Mouse (Mus musculus) heart, adult 2 months (tissue): ENCODE data around the gene Ift81. TPM values are rescaled to one million over a fixed set of nuclear protein-coding genes. Genes with fewer than 3 reads are reported as not detected.

Experiments used
- DNase-seq, 2 experiments: peaks; one replicate each; pipeline ENCODE4 v3.0.0; 2021
- H3K27ac ChIP-seq: fragments of 200-600 bp; 2 replicates; pipeline ENCODE4 v1.8.1; 2022
- H3K27me3 ChIP-seq: fragments of 200-500 bp; 2 replicates; pipeline ENCODE4 v1.6.1; 2012; ENCODE audit warnings: mild to moderate bottlenecking, low read length, inconsistent platforms, mixed read lengths; ENCODE audit not compliant: control insufficient read depth, insufficient read depth
- H3K36me3 ChIP-seq: fragments of 200-500 bp; 2 replicates; pipeline ENCODE4 v1.6.1; 2012; ENCODE audit warnings: low read length, inconsistent platforms; ENCODE audit not compliant: control insufficient read depth, insufficient read depth
- H3K4me1 ChIP-seq: fragments of 200-500 bp; 2 replicates; pipeline ENCODE4 v1.6.1; 2011; ENCODE audit warnings: low read length; ENCODE audit not compliant: control insufficient read depth, insufficient read depth
- H3K4me3 ChIP-seq: fragments of 200-600 bp; 2 replicates; pipeline ENCODE4 v1.8.1; 2022
- H3K79me2 ChIP-seq: fragments of 200-500 bp; replicated peaks from 2 replicates; pipeline ENCODE4 v1.6.1; 2012; ENCODE audit warnings: mild to moderate bottlenecking, inconsistent platforms, low read length, moderate library complexity, mixed read lengths; ENCODE audit not compliant: control insufficient read depth, insufficient read depth
- H3K9ac ChIP-seq: fragments of 200-500 bp; 2 replicates; pipeline ENCODE4 v1.6.1; 2012; ENCODE audit warnings: low read depth, mild to moderate bottlenecking, control low read depth, inconsistent platforms, low read length, mixed read lengths
- CTCF ChIP-seq: fragments of 200-600 bp; IDR thresholded peaks from 2 replicates; pipeline ENCODE4 v1.8.1; 2022; ENCODE audit warnings: antibody characterized with exemption, mild to moderate bottlenecking, moderate library complexity
- EP300 ChIP-seq: fragments of 200-500 bp; IDR thresholded peaks from 2 replicates; pipeline ENCODE4 v1.6.1; 2011; ENCODE audit warnings: low read depth, low read length, control low read depth; ENCODE audit not compliant: insufficient read depth
- POLR2A ChIP-seq: fragments of 200-500 bp; IDR thresholded peaks from 2 replicates; pipeline ENCODE4 v1.6.1; 2011; ENCODE audit warnings: mild to moderate bottlenecking, low read depth, low read length, control low read depth; ENCODE audit not compliant: insufficient read depth
- WGBS: fragments of 180-500 bp; shearing (Covaris S2); methylation state at CpG from one replicate; pipeline ENCODE4 v1.1.7; 2018; 5-methylcytosine and 5-hydroxymethylcytosine counted together
- intact Hi-C: fragments of 180-260 bp; cut with DNase I; formaldehyde crosslinking; loops from one replicate; pipeline ENCODE4 v1.15.1; 2025
- polyA plus RNA-seq: library from polyadenylated mRNA; depleted of rRNA; stranded (reverse); fragments of >200 nt; gene quantifications from 2 replicates; pipeline ENCODE4 v1.2.3, GENCODE M21; 2012
- total RNA-seq, 2 experiments: library from RNA; stranded (reverse); gene quantifications; 2 replicates each; pipeline ENCODE4 v1.2.3; 2021

Gene Ift81
- total and polyA plus RNA-seq, 3 experiments, result 11.4 to 97.0 (median 78.1) TPM

DNA sequence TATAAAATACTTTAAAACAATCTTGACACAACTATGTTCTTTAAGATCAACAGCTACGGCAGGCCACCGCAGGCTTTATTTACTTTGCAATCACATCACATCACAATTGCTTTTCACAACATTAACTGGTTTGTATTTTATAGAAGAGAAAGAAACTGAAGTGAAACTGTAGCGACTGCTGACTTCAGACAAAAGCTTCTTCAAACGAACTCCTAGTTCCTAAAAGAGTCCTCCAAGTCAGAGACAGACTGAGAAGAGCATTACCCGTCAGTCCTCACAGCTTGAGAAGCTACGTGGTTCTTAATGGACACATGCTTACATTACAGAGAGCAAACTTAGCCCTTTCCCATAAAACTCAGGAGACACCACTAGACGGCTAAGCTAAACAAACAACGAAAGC, 63.9 kb downstream of the Ift81 start:
- Histone ChIP-seq H3K36me3 (peaks cover 11% of the 10 kb centered on the region), H3K4me1 (peaks cover 10% of the 10 kb centered on the region), H3K27ac (peak overlapping the region; percentile 51), H3K9ac (no peak overlapping the region), H3K27me3 (no peaks in the 10 kb centered on the region), H3K79me2 (no peaks in the 10 kb centered on the region), H3K4me3 (no peak overlapping the region)
- intact Hi-C loops, result no loop called here
- TF ChIP-seq POLR2A (no peak), CTCF (no peak), EP300 (no peak)
- 86% methylated on average over 8 of the region's 8 CpGs for WGBS
- no peak for DNase-seq

- peak overlapping the region; percentile 39; the same call in 1 of the 2 replicates for H3K9ac ChIP-seq
- no peaks in the 10 kb centered on the region for H3K79me2 ChIP-seq
- WGBS, result 29% methylated on average over 6 of the region's 6 CpGs
- H3K4me3 ChIP-seq, result no peak overlapping the region
- H3K36me3 ChIP-seq, result peaks cover 11% of the 10 kb centered on the region
- H3K27me3 ChIP-seq, result no peaks in the 10 kb centered on the region
- TF ChIP-seq EP300, result no peak
- no peak for TF ChIP-seq CTCF
- TF ChIP-seq POLR2A, result no peak; the same call in 1 of the 2 replicates
- DNase-seq, result peak; percentile 40 to 54
- peaks cover 10% of the 10 kb centered on the region for H3K4me1 ChIP-seq
- intact Hi-C loops, result loop anchor here (5.0 kb wide), 1 partner anchor 64 kb away; the partner anchor contains the start of gene Ift81
- H3K27ac ChIP-seq, result peak overlapping the region; percentile 70
Observed at GRCm38 (mm10) chr5:122548671-122549070, 65.6 kb downstream of the Ift81 start.

- 68% methylated on average over 6 of the region's 6 CpGs for WGBS
- peak overlapping the region; percentile 79 for H3K27ac ChIP-seq
Observed at GRCm38 (mm10) chr5:122547810-122548209, 66.5 kb downstream of the Ift81 start.

DNA sequence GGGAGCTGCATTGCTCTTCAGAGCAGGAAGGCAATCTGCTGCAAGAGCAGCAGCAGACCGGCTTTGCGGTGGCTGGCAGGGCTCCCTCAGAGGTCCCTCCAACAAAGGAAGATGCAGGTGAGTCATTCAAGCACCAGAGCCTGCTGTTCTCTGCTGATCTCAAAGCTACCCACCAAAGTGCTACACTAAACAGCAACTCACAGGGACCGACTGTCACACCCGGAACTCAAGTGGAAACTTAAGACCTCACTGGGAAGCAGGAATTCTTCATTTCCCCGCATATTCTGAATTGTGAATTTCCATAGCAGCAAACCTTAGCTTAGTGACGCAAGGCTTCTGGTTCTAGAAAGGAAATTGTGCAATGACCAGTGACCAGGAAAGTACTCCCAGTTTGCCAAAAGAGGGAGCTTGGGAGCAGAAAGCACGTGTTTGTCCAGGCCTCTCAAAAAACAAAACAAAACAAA, 67.0 kb downstream of the Ift81 start:
- DNase-seq, result peak; percentile 60 to 71
- Histone ChIP-seq H3K4me3 (no peak overlapping the region), H3K4me1 (peaks cover 13% of the 10 kb centered on the region), H3K27me3 (no peaks in the 10 kb centered on the region), H3K36me3 (peaks cover 11% of the 10 kb centered on the region), H3K27ac (peak overlapping the region; percentile 79), H3K79me2 (no peaks in the 10 kb centered on the region), H3K9ac (no peak overlapping the region)
- 11% methylated on average over 7 of the region's 7 CpGs for WGBS
- intact Hi-C loops, result loop anchor here (2.0 to 5.0 kb wide), 3 partner anchors 44 to 80 kb away; partner anchors contain the start of genes Atp2a2 and Ift81
- TF ChIP-seq EP300 (peak; percentile 53; the same call in 1 of the 2 replicates), POLR2A (0 out of 2 replicates have a peak, but pooled peaks have one; percentile 14), CTCF (peak; percentile 83)

More at GRCm38 (mm10) chr5:122547810-122548209, 66.5 kb downstream of the Ift81 start:
- H3K27me3 ChIP-seq, result no peaks in the 10 kb centered on the region
- H3K4me1 ChIP-seq, result peaks cover 13% of the 10 kb centered on the region
- peaks cover 11% of the 10 kb centered on the region for H3K36me3 ChIP-seq
- no peaks in the 10 kb centered on the region for H3K79me2 ChIP-seq
- no peak for TF ChIP-seq POLR2A
- TF ChIP-seq EP300, result no peak
- no peak for TF ChIP-seq CTCF
- H3K4me3 ChIP-seq, result no peak overlapping the region
- DNase-seq, result peak in 1 of 2 experiments; percentile 40
- intact Hi-C loops, result loop anchor here (2.0 to 5.0 kb wide), 3 partner anchors 45 to 79 kb away; partner anchors contain the start of genes Atp2a2 and Ift81
- no peak overlapping the region; the same call in 1 of the 2 replicates for H3K9ac ChIP-seq

GRCm38 (mm10) chr5:122543392-122543791, 70.9 kb downstream of the Ift81 start:
- H3K36me3 ChIP-seq, result peaks cover 2% of the 10 kb centered on the region
- intact Hi-C loops, result loop anchor here (2.0 kb wide), 1 partner anchor 15 kb away; no protein-coding TSS in a partner anchor
- no peak overlapping the region for H3K9ac ChIP-seq
- no peaks in the 10 kb centered on the region for H3K79me2 ChIP-seq
- H3K4me1 ChIP-seq, result peaks cover 7% of the 10 kb centered on the region
- H3K27ac ChIP-seq, result peak overlapping the region; percentile 76
- H3K27me3 ChIP-seq, result no peaks in the 10 kb centered on the region
- TF ChIP-seq CTCF (no peak), POLR2A (no peak), EP300 (no peak)
- WGBS, result 45% methylated on average over 6 of the region's 6 CpGs
- H3K4me3 ChIP-seq, result no peak overlapping the region
- no peak for DNase-seq

DNA sequence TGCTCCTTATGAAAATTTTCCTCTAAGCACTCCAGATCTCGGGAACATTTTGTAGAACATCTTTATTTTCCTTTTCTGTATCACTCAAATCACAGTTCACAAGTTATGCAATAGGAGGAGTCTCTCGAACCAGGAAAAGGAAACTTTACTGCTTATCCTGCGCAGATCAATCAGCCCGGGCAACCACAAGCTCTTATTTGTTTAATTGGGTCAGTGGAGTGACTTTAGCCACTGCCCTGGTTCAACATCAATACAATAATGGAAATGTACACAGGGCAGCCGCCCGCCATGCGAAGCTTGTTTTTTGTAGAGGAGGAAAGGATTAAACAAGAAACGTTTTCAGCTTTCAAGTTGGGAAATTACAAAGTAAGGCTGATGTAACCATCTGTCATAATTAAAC, 72.4 kb downstream of the Ift81 start:
- H3K27ac ChIP-seq, result no peak overlapping the region
- TF ChIP-seq EP300 (no peak), POLR2A (no peak), CTCF (no peak)
- no peak for DNase-seq
- no peaks in the 10 kb centered on the region for H3K79me2 ChIP-seq
- WGBS, result 87% methylated on average over 8 of the region's 8 CpGs
- H3K9ac ChIP-seq, result no peak overlapping the region
- peaks cover 3% of the 10 kb centered on the region for H3K4me1 ChIP-seq
- no peaks in the 10 kb centered on the region for H3K27me3 ChIP-seq
- no peaks in the 10 kb centered on the region; the same call in 1 of the 2 replicates for H3K36me3 ChIP-seq
- intact Hi-C loops, result loop anchor here (2.0 kb wide), 1 partner anchor 13 kb away; no protein-coding TSS in a partner anchor
- no peak overlapping the region for H3K4me3 ChIP-seq
